Mouse (Mus musculus) cerebellum, postnatal 25 days (tissue): ENCODE data around the gene Cdk8.
"Not testable (repeated sequence)": the region's sequence is repeated elsewhere in the genome, so short reads cannot be mapped to it uniquely, and the experiment has no call there.

ENCODE experiments used
- DNase-seq, 2 experiments: peaks; one replicate each; pipeline ENCODE4 v3.0.0; 2021; ENCODE audit warnings: mixed read lengths in 2 of 2

Gene Cdk8

GRCm38 (mm10) chr5:146230864-146231654 is at the start of gene Cdk8:
Gene Cdk8 (plus strand): TSS chr5:146231230.
- DNase-seq: peak; percentile 97

GRCm38 (mm10) chr5:146185204-146185603 is 45.8 kb upstream of the Cdk8 start, which contains the start of gene 1700001J03Rik:
Gene 1700001J03Rik (minus strand): TSS chr5:146185304.
- DNase-seq: not testable (repeated sequence)

GRCm38 (mm10) chr5:146187441-146187840 is 43.6 kb upstream of the Cdk8 start:
- peak; percentile 80 to 88 for DNase-seq

GRCm38 (mm10) chr5:146188144-146188543 is 42.9 kb upstream of the Cdk8 start:
- peak in 1 of 2 experiments; percentile 25 for DNase-seq

GRCm38 (mm10) chr5:146188712-146189111 is 42.3 kb upstream of the Cdk8 start:
- peak; percentile 55 to 64 for DNase-seq

GRCm38 (mm10) chr5:146190093-146190492 is 40.9 kb upstream of the Cdk8 start:
- peak; percentile 25 to 37 for DNase-seq

- DNase-seq: peak; percentile 80 to 84
These were observed 40.3 kb upstream of the Cdk8 start for GRCm38 (mm10) chr5:146190501-146191269.

GRCm38 (mm10) chr5:146193360-146193759 is 37.7 kb upstream of the Cdk8 start:
- peak; percentile 33 to 55 for DNase-seq

- DNase-seq: no peak
These were observed 32.0 kb upstream of the Cdk8 start for GRCm38 (mm10) chr5:146199073-146199472.

- no peak for DNase-seq
These were observed 31.5 kb upstream of the Cdk8 start for GRCm38 (mm10) chr5:146199540-146199939.

GRCm38 (mm10) chr5:146200580-146200979 is 30.4 kb upstream of the Cdk8 start:
- DNase-seq: no peak

GRCm38 (mm10) chr5:146203921-146204320 is 27.1 kb upstream of the Cdk8 start:
- DNase-seq: no peak

- no peak for DNase-seq
These were observed 25.5 kb upstream of the Cdk8 start for GRCm38 (mm10) chr5:146205537-146205936.

- no peak for DNase-seq
These were observed 10.5 kb upstream of the Cdk8 start for GRCm38 (mm10) chr5:146220501-146220878.

- peak; percentile 91 to 96 for DNase-seq
These were observed 9.9 kb upstream of the Cdk8 start, which contains the start of gene Rnf6 for GRCm38 (mm10) chr5:146220879-146221714. Gene Rnf6 (minus strand): TSS chr5:146221555.

- DNase-seq: no peak
These were observed 9.3 kb upstream of the Cdk8 start for GRCm38 (mm10) chr5:146221722-146222121.

- peak in 1 of 2 experiments; percentile 36 for DNase-seq
These were observed 7.2 kb upstream of the Cdk8 start for GRCm38 (mm10) chr5:146223786-146224185.

GRCm38 (mm10) chr5:146227496-146227895 is 3.5 kb upstream of the Cdk8 start:
- DNase-seq: no peak

GRCm38 (mm10) chr5:146229869-146230650 is 970 bp upstream of the Cdk8 start:
- no peak for DNase-seq

GRCm38 (mm10) chr5:146231655-146231996 is 596 bp downstream of the Cdk8 start:
- peak in 1 of 2 experiments; percentile 57 for DNase-seq

- DNase-seq: no peak
These were observed 1.1 kb downstream of the Cdk8 start for GRCm38 (mm10) chr5:146232056-146232675.

- DNase-seq: no peak
These were observed 1.8 kb downstream of the Cdk8 start for GRCm38 (mm10) chr5:146232816-146233215.
